9 mouse cellular contexts compared by ENCODE assay signal in the genomic region with DNA sequence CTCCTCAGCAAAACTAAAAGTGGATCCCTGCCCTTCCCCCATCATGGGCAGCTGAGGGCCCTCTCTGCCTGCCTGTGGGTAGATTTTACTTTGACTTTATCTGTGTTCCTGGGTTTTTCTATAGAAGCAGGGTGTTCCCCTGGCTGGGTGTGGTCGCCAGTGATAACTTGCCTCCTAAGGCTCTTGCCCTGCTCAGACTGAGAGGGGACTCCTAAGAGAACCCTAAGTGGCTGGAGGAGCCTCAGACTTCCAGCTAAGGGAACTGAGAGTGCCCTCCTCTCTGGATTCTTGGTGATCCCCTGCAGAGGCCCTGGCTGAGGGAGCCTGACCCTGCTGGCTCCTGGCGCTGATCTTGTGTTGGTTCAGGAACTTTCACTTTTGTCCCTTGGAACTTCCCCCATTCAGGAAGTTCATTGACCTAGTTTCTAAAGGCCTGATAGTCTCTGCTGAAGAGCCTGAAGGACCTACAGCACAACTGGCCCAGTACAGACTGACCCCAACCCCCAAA. TPM values are rescaled to one million over a fixed set of nuclear protein-coding genes. Genes with fewer than 3 reads are reported as not detected.
DNase-seq lines count a peak whose midpoint lies in the region; ATAC-seq and TF ChIP-seq lines count a peak whose summit lies in the region.
"Had no signal": no experiment of that assay in that cellular context is flagged by ENCODE, and none has a peak within 500 bp of the region (broad histone marks: within the 10 kb centered on the region; RNA-seq: fewer than 3 reads in every experiment).

No protein-coding gene starts in this region.

- no peak for TF ChIP-seq CTCF in layer of hippocampus, adult 2 months (conservative IDR thresholded peaks at IDR 0.05)

- H3K4me1 ChIP-seq in hindbrain, embryonic 14.5 days (replicated peaks; ENCODE audit: control insufficient read depth, insufficient read depth, low read length), result peaks cover 16% of the 10 kb centered on the region; the same call in 1 of the 2 replicates

- peak; percentile 90 for ATAC-seq in megakaryocyte-erythroid progenitor cell, adult 5-6 weeks (replicated peaks; ENCODE audit: low FRiP score, low TSS enrichment, poor library complexity, severe bottlenecking)
- no peak for ATAC-seq in hindbrain, embryonic 14.5 days (ENCODE audit: low FRiP score)

- no peak overlapping the region for H3K4me3 ChIP-seq in layer of hippocampus, adult 2 months
- H3K4me3 ChIP-seq in hindbrain, embryonic 14.5 days (replicated peaks; ENCODE audit: low read length), result no peak overlapping the region
- H3K4me3 ChIP-seq: embryonic facial prominence, embryonic 15.5 days had no signal

- no peak overlapping the region for H3K4me2 ChIP-seq in hindbrain, embryonic 14.5 days (replicated peaks)
- H3K4me2 ChIP-seq: embryonic facial prominence, embryonic 15.5 days had no signal

- H3K36me3 ChIP-seq in hindbrain, embryonic 14.5 days (replicated peaks; ENCODE audit: control insufficient read depth, insufficient read depth), result no peaks in the 10 kb centered on the region
- H3K36me3 ChIP-seq: embryonic facial prominence, embryonic 15.5 days had no signal

- DNase-seq in adrenal gland, postnatal 10 days, result peak; percentile 51
- DNase-seq in adrenal gland, postnatal 4 days (ENCODE audit: low spot score in 2 of 2), result no peak
- peak; percentile 74 for DNase-seq in c-Kit-positive CD71-positive TER-119-negative erythroid progenitor cells, embryonic 14.5 days (ENCODE audit: low read depth)
- DNase-seq in kidney, postnatal 14 days, result peak; percentile 66
- DNase-seq in layer of hippocampus, adult 2 months (ENCODE audit: low spot score in 2 of 2), result no peak
- no peak for DNase-seq in hindbrain, embryonic 14.5 days (ENCODE audit: low spot score)
- DNase-seq in embryo, embryonic 10.5 days (ENCODE audit: low spot score), result no peak

- 43% methylated on average over 2 of the region's 2 CpGs for WGBS in hindbrain, embryonic 14.5 days

- no peak overlapping the region for H3K9ac ChIP-seq in hindbrain, embryonic 14.5 days
- H3K9ac ChIP-seq: embryonic facial prominence, embryonic 15.5 days had no signal

- H3K9me3 ChIP-seq in hindbrain, embryonic 14.5 days (ENCODE audit: control insufficient read depth, low read length), result no peaks in the 10 kb centered on the region
- H3K9me3 ChIP-seq: embryonic facial prominence, embryonic 15.5 days had no signal

- H3K27ac ChIP-seq in layer of hippocampus, adult 2 months, result no peak overlapping the region
- H3K27ac ChIP-seq in hindbrain, embryonic 14.5 days, result no peak overlapping the region
- H3K27ac ChIP-seq: embryonic facial prominence, embryonic 15.5 days had no signal

- H3K27me3 ChIP-seq in hindbrain, embryonic 14.5 days (ENCODE audit: control insufficient read depth, insufficient read depth, low read length), result no peaks in the 10 kb centered on the region; the same call in 1 of the 2 replicates
- H3K27me3 ChIP-seq: embryonic facial prominence, embryonic 15.5 days had no signal

RNA-seq across cellular contexts. Expression of a gene that starts 7.2 kb away (rescaled TPM):
- 10 to 100 TPM; 10.7 to 14.9 TPM for total RNA-seq in adrenal gland, postnatal 10 days (2021)
- total RNA-seq in adrenal gland, postnatal 4 days (2021), result 10 to 100 TPM; 14.6 to 18.0 TPM
- 10.9 and 12.6 TPM in 2 replicates for total RNA-seq in megakaryocyte-erythroid progenitor cell, adult 5-6 weeks (2014; fragmentation: Nextera tagmentation)
- 12.2 and 13.9 TPM in 2 replicates for total RNA-seq in megakaryocyte-erythroid progenitor cell, adult 5-6 weeks (2017)
- total RNA-seq in layer of hippocampus, adult 2 months (2021), result 1 to 10 TPM; 2.5 to 2.7 TPM
- 41.4 and 43.3 TPM in 2 replicates for polyA plus RNA-seq in hindbrain, embryonic 14.5 days (2014; fragmentation: Nextera tagmentation; extraction: Ambion mirVana)

RNA-seq across cellular contexts. Expression of a gene that starts 18.9 kb away (rescaled TPM):
- not detected for total RNA-seq in adrenal gland, postnatal 10 days (2021)
- under 1 TPM in 1 of 2 experiments, not detected in 1; 0.20 TPM for total RNA-seq in adrenal gland, postnatal 4 days (2021)
- total RNA-seq in megakaryocyte-erythroid progenitor cell, adult 5-6 weeks (2014; fragmentation: Nextera tagmentation), result not detected in 2 replicates
- total RNA-seq in megakaryocyte-erythroid progenitor cell, adult 5-6 weeks (2017), result not detected in 2 replicates
- not detected for total RNA-seq in layer of hippocampus, adult 2 months (2021)
- 0.09 TPM in 1 of 2 replicates, not detected in the other for polyA plus RNA-seq in hindbrain, embryonic 14.5 days (2014; fragmentation: Nextera tagmentation; extraction: Ambion mirVana)
- polyA plus RNA-seq: embryonic facial prominence, embryonic 15.5 days had no signal

RNA-seq across cellular contexts. Expression of a gene that starts 39.9 kb away (rescaled TPM):
- 100 to 1,000 TPM; 156 to 174 TPM for total RNA-seq in adrenal gland, postnatal 10 days (2021)
- total RNA-seq in adrenal gland, postnatal 4 days (2021), result 100 to 1,000 TPM; 202 to 211 TPM
- 198 and 217 TPM in 2 replicates for total RNA-seq in megakaryocyte-erythroid progenitor cell, adult 5-6 weeks (2014; fragmentation: Nextera tagmentation)
- 368 and 393 TPM in 2 replicates for total RNA-seq in megakaryocyte-erythroid progenitor cell, adult 5-6 weeks (2017)
- 100 to 1,000 TPM; 285 to 293 TPM for total RNA-seq in layer of hippocampus, adult 2 months (2021)
- polyA plus RNA-seq in hindbrain, embryonic 14.5 days (2014; fragmentation: Nextera tagmentation; extraction: Ambion mirVana), result 348 and 365 TPM in 2 replicates

Comparison
In these comparisons a context has a peak if more than half of its experiments do, and no peak if none do; other contexts are left out.
1. DNase-seq: peak in adrenal gland, postnatal 10 days (single experiment), c-Kit-positive CD71-positive TER-119-negative erythroid progenitor cells, embryonic 14.5 days (single experiment) and kidney, postnatal 14 days (single experiment); none in adrenal gland, postnatal 4 days (0 of 2), layer of hippocampus, adult 2 months (0 of 2), hindbrain, embryonic 14.5 days (single experiment) and embryo, embryonic 10.5 days (single experiment).